Comparison of ENCODE assay signal across 8 mouse cellular contexts in genomic region chr13:64180888-64181287, GRCm38 (mm10). TPM values are rescaled to one million over a fixed set of nuclear protein-coding genes. Genes with fewer than 3 reads are reported as not detected.
DNase-seq lines count a peak whose midpoint lies in the region; ATAC-seq lines count a peak whose summit lies in the region.

No protein-coding gene starts in this region.

- H3K36me3 ChIP-seq in forebrain, embryonic 16.5 days (ENCODE audit: control insufficient read depth, insufficient read depth) = no peaks in the 10 kb centered on the region

- H3K9me3 ChIP-seq in forebrain, embryonic 16.5 days (ENCODE audit: control insufficient read depth, low read length) = no peaks in the 10 kb centered on the region

- intact Hi-C loops in left cerebral cortex, postnatal 10 days (cut with DNase I) = loop anchor here (5.0 to 10.0 kb wide), 2 partner anchors 126 to 254 kb away; partner anchors contain the start of gene Cdk20

- no peaks in the 10 kb centered on the region for H3K27me3 ChIP-seq in forebrain, embryonic 16.5 days (replicated peaks; ENCODE audit: control insufficient read depth, insufficient read depth, low read length)

- no peaks in the 10 kb centered on the region for H3K4me1 ChIP-seq in forebrain, embryonic 16.5 days (replicated peaks; ENCODE audit: control insufficient read depth, insufficient read depth, low read length)

- no peak overlapping the region for H3K9ac ChIP-seq in forebrain, embryonic 16.5 days (replicated peaks; ENCODE audit: low read depth, low read length)

- no peak overlapping the region for H3K27ac ChIP-seq in forebrain, embryonic 16.5 days (ENCODE audit: low read length)

- 83% methylated on average over 3 of the region's 3 CpGs for WGBS in forebrain, embryonic 16.5 days

- DNase-seq in left cerebral cortex, postnatal 10 days (ENCODE audit: extremely low spot score in 1 of 2, low spot score in 2 of 2) = peak; percentile 30 to 62
- DNase-seq in left cerebral cortex, adult 11 months (ENCODE audit: low spot score) = no peak
- DNase-seq in MN1 (ENCODE audit: low spot score) (peak; percentile 18), liver (peak; percentile 69)
- DNase-seq in c-Kit-positive CD71-positive TER-119-positive erythroid progenitor cells, embryonic 14.5 days (ENCODE audit: low spot score) = peak; percentile 45
- peak; percentile 19 for DNase-seq in gonadal fat pad, adult 2 months (ENCODE audit: low read depth)
- DNase-seq in retina, embryonic 14.5 days (ENCODE audit: low spot score) = peak; percentile 57

- no peak overlapping the region for H3K4me3 ChIP-seq in forebrain, embryonic 16.5 days (replicated peaks; ENCODE audit: low read length)

- no peak for ATAC-seq in forebrain, embryonic 16.5 days

- no peak overlapping the region for H3K4me2 ChIP-seq in forebrain, embryonic 16.5 days (ENCODE audit: low read length)

RNA-seq across cellular contexts. Expression of gene Habp4, which starts 19.3 kb away (rescaled TPM):
- total RNA-seq in left cerebral cortex, postnatal 10 days (2021) = 100 to 1,000 TPM; 119 to 127 TPM
- 16.4 and 19.8 TPM in 2 replicates for polyA plus RNA-seq in gonadal fat pad, adult 2 months (2012; rRNA removed)
- polyA plus RNA-seq in forebrain, embryonic 16.5 days (2015; fragmentation: Nextera tagmentation; extraction: Ambion mirVana) = 15.9 and 18.1 TPM in 2 replicates

RNA-seq across cellular contexts. Expression of gene Zfp367, which starts 27.9 kb away (rescaled TPM):
- total RNA-seq in left cerebral cortex, postnatal 10 days (2021) = 10 to 100 TPM in 1 of 2 experiments, 1 to 10 TPM in 1; 9.9 to 10.1 TPM
- polyA plus RNA-seq in gonadal fat pad, adult 2 months (2012; rRNA removed) = 10.5 and 12.4 TPM in 2 replicates
- 10.8 and 13.1 TPM in 2 replicates for polyA plus RNA-seq in forebrain, embryonic 16.5 days (2015; fragmentation: Nextera tagmentation; extraction: Ambion mirVana)

RNA-seq across cellular contexts. Expression of gene Slc35d2, which starts 51.7 kb away (rescaled TPM):
- total RNA-seq in left cerebral cortex, postnatal 10 days (2021) = under 1 TPM; 0.81 to 0.91 TPM
- 5.2 and 5.5 TPM in 2 replicates for polyA plus RNA-seq in gonadal fat pad, adult 2 months (2012; rRNA removed)
- polyA plus RNA-seq in forebrain, embryonic 16.5 days (2015; fragmentation: Nextera tagmentation; extraction: Ambion mirVana) = 0.46 and 0.86 TPM in 2 replicates
